Mouse (Mus musculus) ES-Bruce4 (cell line): ENCODE data around the gene Txndc15.

Experiments used
- CTCF ChIP-seq: IDR thresholded peaks from one replicate; pipeline ENCODE4 v1.8.1; 2011; ENCODE audit warnings: low read depth, low read length
- POLR2A ChIP-seq: IDR thresholded peaks from one replicate; pipeline ENCODE4 v1.8.1; 2011; ENCODE audit warnings: low read length; ENCODE audit not compliant: insufficient read depth

DNA sequence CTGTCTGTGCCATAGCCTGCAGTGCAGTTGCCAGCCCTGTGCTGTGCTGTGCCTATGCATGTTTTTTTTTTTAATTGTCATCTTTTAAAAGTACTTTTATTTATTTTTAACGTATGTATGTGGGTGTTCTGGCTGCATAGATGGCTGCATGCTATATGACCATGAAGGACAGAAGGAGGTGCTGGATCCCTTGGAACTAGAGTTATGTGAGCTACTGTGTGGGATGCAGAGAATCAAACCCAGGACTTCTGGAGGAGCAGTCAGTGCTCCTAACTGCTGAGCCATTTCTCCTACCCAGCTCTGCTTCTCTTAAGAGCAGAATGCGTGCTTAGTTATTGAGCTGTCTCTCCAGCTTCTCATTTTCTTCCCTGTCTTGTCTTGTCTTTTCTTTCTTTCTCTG lies 7.5 kb downstream of the Txndc15 start:
- TF ChIP-seq POLR2A = no peak
- TF ChIP-seq CTCF = no peak
